Mouse (Mus musculus) induced T-regulatory cell, adult 2 months (primary cell): ENCODE results near the gene Olfr118.
"Not testable (repeated sequence)": the region's sequence is repeated elsewhere in the genome, so short reads cannot be mapped to it uniquely, and the experiment has no call there.

Experiments
- DNase-seq: peaks from one replicate; pipeline ENCODE4 v3.0.0-alpha.2; 2012; ENCODE audit warnings: low read depth

The Olfr118 gene

DNA sequence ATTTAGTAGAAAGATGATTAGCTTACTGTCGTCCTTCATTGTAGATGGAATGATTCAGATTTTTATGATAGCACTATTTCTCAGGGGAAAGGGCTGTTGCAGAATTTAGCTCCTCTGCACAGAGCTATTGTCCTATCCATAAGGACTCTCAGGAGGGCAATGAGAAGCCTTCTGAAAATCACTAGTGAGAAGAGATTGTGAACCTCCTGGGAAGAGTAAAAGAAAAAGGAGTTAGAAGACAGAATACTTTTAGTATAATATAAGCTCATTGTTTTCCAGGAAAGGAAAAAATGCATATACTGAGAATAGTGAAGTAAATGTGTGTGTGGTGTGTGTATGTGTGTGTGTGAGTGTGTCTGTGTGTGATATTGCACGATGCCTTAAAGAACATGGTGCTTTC, at the start of gene Olfr118:
TSS of gene Olfr118 (plus strand) at position 301 of the 400 bp plus-strand sequence.
- no peak for DNase-seq

GRCm38 (mm10) chr17:37627009-37627408, 39.8 kb upstream of the Olfr118 start, which contains the start of the genes Olfr115 and Olfr116:
TSS of gene Olfr115 (minus strand) at chr17:37627109.
TSS of gene Olfr116 (minus strand) at chr17:37627199.
- no peak for DNase-seq

- no peak for DNase-seq
Observed at GRCm38 (mm10) chr17:37663682-37664081, 3.1 kb upstream of the Olfr118 start, which contains the start of gene Olfr117. TSS of gene Olfr117 (minus strand) at chr17:37663782.

- not testable (repeated sequence) for DNase-seq
Observed at GRCm38 (mm10) chr17:37696264-37696663, 29.5 kb downstream of the Olfr118 start, which contains the start of gene Olfr119. TSS of gene Olfr119 (plus strand) at chr17:37696564.

- no peak for DNase-seq
Observed at GRCm38 (mm10) chr17:37721508-37721907, 54.7 kb downstream of the Olfr118 start, which contains the start of gene Olfr120. TSS of gene Olfr120 (plus strand) at chr17:37721808.
